Mouse (Mus musculus) spleen, adult 12 weeks (tissue): ENCODE data around the gene Mdm2.

Experiments used
- DNase-seq: peaks from one replicate; pipeline ENCODE4 v3.0.0; 2022; ENCODE audit warnings: low spot score

Gene Mdm2

DNA sequence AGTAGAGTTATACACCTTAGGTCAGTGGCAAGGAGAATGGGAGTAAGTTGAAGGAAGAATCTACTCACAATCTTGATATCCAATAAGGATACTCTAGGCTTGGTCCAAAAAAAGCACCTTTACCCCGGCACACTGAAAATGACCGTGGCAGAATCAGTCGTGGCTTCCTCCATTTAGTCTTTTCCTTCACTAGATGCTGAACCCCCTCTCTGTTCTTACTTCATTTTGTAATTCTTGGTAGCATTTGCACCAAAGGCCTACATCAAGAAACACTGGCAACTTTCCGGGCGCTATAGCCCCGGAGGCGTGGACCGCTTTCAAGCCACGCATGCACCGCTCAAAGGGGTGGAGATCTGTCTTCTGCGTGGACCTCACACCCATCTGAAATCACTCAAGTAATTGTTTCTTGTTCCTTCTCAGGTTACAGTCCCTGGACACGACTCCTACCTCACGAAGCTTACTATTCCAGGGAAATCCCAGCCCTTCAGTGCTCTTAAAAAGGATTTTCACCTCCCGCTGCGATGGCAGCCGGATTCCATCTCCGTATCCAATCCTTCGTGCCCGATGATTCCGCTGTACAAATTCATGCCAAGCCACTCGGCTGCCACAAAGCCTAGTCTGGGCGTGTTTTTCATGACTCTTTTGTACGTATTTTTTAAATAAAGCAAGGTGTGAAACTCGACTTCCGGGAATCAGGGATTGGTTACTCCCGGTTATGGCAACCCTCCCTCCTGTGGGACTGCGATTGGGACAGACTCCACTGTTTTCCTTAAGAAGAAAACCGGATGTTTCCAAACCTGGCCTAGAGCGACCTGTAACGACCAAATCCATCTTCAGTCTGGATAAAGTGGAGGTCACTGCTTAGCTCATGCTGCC is 27.5 kb downstream of the Mdm2 start:
- DNase-seq = no peak

DNA sequence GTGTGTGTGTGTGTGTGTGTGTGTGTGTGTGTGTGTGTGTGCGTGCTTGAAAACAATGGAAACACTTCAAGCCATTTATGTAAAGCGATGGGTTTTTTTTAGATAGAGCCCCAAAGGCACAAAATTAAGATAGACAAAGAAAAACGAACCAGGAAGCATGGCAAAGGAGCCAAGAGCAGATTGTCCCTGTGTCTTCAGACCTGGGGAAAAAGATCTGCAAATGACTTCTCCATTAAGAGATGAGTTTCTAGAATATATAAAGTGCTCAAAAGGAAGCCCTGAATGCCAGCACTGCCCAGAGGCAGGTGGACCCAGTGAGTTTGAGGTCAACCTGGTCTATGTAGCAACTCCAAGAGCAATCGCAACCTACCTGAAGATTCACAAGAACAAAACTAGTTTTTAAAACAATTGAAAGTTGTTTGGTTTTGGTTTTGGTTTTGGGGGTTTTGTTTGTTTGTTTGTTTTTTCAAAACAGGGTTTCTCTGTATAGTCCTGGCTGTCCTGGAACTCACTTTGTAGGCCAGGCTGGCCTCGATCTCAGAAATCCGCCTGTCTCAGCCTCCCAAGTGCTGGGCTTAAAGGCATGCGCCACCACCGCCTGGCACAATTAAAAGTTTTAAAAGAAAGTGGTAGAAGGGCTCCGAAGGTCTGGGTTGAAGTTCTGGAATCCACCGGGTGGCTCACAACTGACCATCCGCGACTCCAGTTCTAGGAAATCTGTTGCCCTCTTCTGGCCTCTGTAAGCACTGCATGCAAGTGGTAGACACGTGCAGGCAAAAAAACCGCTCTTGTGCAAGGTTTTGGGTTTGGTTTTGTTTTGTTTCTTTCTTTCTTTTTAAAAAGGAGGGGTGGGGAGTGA is 28.3 kb downstream of the Mdm2 start:
- no peak for DNase-seq

DNA sequence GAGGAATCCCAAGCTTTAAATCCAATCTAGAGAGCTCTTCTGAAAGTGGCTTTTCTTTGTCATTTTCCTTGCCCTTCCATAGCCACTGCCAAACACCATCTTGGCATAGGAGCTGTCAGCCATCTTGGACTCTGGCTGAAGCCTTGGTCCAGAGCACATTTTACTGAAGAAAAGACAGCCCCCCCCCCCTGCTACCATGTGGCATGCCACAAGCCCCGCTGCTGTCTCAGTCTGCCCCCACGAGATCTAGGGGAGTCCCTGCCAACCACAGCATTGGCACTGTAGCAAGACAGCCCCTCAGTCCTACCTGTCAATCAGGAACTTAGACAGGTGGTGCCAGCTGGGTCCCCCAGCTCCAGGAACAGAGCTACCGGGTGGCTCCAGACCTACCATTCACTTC is 29.0 kb downstream of the Mdm2 start:
- DNase-seq = no peak

DNA sequence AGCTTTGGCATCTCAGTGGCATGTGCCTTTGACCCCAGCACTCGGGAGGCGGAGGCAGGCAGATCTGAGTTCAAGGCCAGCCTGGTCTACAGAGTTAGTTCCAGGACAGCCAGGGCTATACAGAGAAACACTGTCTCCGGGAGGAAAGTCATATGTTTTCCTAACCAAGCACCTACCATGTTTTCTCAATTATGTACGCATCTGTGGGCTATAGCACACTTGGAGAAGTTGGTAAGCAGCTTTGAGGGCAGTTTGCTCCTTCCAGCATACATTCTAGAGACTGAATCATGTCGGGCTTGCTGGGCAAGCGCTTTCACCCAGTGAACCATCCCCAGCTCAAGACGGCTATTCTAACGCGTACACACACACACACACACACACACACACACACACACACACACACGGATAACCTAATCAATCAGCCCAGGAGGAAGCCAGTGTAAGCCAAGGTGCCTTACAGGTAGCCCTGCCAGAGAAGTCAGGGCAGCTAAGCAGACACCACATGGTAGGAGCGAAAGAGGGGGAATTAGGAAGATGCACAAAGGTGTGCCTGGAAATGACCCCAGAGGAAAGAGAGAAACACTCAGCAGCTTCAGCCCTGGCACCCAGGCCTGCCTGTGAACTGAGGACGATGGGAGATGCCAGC is 29.6 kb downstream of the Mdm2 start:
- DNase-seq = no peak

DNA sequence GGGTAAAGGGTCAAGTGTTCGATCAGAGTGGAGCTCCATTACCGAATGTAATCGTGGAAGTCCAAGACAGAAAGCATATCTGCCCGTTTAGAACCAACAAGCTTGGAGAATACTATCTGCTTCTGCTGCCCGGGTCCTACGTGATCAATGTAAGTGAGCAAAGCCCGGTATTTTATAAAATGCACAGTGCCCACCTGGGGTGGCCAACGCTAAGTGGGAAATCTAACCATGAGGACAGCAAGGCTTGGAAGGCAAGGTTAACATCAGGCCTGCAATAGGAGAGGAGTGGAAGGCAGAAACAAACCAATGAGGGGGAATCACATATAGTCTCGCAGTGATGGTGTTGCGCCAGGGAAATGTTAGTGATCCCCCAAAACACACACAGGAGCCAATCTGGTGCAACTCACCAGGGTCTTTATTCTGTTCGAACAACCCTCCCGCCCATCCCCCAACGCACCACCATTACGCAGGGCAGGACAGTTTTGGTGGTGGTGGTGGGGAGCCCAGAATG is 30.5 kb downstream of the Mdm2 start:
- no peak for DNase-seq

DNA sequence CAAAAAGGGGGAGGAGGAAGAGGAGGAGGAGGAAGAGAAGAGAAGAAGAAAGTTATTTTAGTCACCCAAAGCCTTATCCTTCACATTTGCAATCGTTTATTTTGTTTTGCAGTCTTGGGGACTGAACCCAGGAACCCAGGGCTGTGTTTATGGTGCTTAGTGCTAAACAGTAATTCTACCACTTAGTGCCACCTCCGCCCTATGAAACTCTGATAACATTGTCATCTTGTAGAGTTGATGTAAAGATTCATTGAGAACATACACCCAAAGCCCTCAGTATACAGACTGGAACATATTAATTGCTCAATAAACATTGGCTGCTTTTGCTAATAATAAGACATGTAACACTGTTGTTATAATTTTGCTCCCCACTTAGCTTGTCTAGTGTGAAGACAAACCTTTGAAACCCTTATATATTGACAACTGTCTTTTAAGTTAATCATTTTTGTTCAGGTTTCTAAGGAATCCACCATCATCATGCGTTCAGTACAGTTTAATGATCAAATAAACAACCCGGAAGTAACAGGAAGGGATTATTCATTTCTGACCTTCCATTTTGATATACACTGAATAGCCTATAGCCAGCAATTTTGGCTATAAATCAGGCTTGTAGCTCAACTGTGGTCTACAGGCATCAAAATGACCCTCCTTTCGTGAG is 31.4 kb downstream of the Mdm2 start:
- no peak for DNase-seq

DNA sequence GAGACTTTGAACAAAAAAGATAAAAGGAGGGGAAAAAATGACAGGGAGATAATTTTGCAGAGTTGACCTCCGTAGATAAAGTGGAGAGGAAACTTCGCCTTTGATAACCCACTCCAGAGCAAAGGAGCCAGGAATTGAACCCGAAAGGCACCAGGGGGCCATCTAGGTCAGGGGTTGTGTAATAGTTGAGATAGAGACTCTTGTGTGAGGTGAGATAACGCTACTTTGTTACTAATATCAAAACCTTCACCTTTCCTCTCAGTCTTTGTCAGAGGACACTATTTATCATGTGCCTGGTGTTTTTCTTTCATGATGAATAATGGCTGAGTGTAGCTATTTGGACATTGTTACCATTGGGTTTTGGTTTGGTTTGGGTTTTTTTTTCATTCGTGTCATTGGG is 32.2 kb downstream of the Mdm2 start:
- no peak for DNase-seq

DNA sequence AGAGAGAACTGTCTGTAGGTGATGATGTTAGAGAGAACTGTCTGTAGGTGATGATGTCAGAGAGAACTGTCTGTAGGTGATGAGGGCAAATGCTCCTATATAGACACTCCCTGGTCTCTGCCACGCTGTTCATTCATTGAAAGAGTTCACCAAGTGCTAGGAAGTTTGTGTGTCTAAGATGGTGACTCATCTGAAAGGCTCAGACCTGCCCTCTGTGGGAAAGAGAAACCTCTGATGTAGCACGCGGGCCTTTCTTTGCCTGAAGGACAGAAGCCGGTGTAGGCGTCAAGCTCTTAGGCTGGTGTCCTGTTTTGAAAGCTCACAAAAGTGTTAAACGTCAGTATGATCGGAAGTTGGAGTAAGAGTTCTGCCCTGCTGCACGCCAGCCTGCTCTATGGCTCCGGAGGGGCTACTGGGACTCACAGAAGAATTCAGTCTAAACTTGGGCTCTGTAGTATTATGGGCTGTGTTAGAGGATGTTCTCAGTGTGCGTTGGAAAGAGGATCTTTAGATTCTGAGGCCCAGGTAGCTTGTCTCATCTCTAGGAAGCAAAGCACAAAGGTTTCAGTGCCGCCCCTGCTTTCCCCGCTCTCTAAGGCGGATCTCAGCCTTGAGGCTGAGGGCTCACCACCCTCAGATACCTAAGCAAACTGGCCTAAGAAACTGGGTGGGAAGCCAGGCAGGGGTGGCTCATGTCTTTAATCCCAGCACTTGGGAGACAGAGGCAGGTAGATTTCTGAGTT is 32.9 kb downstream of the Mdm2 start:
- no peak for DNase-seq

DNA sequence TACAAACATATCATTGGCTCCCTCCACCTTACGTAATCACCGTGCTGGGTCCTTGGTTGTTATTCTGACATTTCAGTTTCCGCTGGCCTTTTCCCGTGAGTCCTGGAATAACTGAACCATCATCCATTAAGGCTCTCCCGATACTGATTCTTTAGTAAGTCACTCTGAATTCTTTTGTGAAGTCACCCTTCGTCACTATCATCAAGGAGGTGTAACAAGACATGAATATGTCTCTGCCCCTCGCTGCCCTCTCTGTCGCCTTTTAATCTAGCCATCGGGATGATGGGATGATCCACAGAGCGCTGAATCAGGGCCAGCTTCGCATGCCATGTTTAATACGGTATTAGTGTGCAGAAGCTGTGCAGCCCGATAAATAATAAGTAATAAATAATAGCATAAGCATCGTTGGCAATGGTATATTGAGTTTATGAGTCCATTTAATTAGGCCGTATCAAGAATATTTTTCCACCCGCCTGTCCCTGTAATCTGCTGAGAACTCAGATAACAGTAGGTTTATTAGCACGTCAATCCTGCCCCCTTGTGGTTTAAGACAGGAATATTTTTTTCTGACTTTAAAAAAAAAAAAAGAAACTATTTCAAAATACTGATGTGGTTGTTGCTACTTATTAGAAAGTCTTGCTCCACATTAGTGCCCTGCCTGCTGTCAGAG is 33.8 kb downstream of the Mdm2 start:
- no peak for DNase-seq

DNA sequence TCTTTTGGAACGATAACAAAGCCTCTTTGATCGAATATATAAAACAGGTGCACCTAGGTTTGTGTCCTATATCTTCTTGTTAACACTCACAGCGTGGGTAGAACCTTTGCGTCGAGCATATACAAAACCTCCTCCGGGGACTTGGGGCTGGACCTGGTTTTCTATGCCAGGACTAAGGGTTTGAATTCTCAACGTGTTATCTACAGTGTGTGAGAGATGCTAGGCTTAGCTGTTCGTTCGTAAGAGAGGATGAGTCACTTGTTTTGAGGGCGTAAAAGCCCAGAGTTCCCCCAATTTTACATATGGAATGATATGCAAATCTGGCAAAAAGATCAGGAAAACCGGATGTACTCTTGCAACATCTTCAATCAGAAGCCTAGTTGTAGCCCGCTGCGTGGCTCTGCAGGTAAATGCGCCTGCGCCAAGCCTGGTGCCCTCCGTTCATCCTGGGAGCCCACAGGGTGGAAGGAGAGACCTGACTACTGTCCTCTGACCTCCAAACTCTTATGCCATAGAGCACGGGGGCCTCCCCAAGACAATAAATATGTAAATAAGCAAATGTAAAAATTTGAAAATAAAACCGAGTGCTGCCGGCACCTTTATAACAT is 34.4 kb downstream of the Mdm2 start:
- DNase-seq = no peak

DNA sequence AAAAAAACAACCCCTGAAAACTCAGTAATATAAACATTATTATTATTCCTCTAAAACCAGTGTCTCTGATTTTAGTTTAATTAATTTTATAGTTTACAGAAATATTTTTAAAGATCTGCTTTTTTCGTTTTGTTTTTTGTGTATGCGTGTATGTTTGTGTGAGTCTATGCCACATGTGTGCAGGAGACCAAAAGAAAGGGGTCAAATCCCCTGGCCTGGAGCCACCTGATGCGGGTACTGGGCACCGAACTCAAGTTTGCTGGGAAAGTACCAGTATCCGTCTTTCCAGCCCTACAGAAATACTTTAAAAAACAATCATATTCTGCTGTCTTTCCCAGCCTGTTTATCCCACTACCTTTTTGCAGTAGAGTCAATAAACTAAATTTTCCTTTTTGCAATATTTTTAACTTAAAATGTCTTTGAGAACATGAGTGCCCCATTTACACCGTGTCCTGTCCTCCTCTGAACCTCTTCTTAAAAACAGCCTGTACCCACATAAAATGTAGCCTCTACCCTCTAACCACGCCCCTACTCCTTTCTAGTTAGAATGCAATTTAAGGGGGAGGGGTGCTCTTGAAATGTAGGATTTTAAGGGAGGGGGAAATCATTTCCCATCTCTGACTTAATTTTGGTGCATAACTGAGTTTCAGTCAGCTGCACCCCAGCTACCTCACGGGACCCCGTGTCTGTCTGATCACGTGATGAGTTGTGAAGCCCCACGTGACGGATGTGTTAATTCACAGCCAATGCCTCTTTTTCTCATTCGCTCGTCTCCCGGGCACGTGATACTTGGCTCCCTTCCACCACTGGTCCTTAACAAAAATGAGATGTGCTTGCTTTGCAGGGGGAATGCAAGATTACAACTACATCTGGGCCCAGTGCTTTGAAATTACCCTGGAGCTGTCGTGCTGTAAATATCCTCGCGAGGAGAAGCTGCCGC is 35.2 kb downstream of the Mdm2 start:
- peak; percentile 26 for DNase-seq

DNA sequence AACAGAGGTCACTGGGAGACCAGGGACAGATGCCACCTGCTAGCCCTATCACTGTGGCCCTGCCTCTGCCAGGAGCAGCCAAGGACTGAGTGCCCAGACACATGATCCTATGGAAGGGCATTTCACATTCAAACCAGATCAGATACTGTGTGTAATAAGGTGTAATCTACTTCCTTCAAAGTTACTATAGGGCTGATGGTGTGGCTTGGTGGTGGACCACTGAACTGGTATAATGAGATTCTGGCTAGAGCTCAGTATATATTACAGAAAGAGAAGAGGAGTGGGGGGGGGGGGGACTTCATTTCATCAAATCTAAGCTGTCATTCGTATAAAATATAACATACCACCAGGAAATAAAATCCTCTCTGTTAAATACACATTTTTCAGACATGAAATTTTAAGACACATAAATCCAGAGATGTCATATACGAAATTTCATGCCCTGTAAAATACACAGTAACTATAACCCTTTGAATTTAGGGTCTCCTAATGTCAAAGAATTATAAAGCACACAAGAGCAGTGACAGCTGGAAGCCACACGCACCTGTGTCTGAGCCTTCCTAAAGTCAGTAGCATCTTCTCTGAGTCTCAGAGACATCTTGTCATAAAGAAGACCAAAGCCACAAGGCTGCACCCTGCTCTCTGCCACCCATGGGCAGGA is 36.1 kb downstream of the Mdm2 start:
- DNase-seq = no peak

DNA sequence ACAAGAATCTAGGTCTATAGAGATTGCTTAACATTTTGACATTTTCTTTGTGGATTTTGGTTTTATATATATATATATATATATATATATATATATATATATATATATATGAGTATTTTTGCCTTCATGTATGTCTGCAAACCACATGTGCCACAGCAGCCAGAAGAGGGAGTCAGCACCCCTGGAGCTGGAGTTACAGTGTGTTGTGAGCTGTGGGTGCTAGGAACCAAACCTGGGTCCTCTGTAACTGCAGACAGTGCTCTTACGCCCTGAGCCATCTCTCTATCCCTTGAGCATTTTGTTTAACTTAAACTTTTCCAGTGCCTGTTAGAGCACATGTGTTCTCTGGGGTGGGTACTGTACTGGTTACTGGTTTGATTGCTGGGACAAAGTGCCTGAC is 36.6 kb downstream of the Mdm2 start:
- no peak for DNase-seq

DNA sequence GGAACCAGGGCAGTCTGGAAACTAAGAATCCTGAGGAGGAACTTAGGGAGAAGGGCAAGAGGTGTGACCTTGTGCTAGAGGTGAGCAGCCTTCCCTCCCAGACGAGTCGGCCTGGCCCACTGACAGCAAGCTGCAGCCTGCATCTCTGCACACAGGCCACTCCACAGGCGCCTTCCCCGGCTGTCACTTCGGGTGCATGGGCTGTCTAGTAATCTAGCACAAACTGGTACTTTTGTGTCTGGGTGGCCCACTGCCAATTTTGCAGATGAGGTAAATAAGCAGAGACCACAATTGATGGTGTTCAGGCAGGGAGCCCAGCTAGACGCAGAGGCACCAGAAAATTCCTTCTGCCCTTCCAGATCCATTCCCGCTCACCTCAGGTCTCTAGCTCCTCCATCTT is 37.9 kb downstream of the Mdm2 start:
- DNase-seq = no peak

DNA sequence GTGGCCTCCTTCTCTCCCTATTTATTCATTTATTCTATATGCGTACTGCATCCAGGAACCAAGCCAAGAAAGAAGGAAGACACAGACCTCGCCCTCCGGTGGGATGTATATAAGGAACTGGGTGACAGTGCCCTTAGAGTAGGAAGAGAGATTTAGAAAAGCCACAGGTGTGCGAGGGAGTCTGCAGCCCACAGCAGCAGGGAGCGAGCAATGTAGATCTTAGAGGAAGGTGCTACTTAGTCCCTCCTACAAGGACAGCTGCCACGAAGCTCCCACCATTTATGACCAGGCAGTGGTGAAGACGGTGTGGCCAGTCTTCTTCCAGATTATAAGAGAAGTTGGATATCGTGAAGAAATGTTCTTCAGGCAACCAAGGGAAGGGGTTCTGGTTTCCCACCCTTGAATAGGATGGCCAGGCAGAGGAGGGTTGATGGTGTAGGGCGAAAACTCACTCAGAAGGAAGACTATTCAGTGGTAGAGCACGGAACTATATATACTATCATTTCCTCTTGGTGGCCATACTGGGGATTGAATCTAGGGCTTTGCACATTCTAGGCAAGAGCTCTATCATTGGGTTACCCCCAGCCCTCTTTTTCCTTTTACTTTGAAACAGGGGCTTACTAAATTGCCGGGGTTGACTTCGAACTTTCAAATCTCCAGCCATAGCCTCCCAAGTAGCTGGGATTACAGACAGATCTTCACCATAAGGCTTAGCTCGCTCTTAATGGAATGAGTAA is 38.5 kb downstream of the Mdm2 start:
- no peak for DNase-seq

DNA sequence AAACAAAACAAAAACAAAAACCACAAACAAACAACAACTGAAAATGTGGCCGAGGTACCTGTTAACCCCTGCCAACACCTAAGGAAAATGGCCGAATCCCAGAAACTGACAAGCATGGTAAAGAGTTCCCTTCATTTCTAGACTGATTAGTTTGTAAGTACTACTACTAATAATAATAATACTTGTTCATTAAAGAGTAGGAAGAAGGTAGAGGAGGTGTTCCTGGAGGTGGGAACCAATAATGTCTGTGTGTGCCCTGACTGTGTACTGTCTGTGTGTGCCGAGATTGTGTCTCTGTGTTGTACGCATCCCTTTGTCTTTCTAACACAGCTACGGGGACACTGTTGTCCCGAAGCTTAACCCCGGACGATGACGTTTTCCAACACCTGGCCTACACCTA is 39.3 kb downstream of the Mdm2 start:
- DNase-seq = no peak

DNA sequence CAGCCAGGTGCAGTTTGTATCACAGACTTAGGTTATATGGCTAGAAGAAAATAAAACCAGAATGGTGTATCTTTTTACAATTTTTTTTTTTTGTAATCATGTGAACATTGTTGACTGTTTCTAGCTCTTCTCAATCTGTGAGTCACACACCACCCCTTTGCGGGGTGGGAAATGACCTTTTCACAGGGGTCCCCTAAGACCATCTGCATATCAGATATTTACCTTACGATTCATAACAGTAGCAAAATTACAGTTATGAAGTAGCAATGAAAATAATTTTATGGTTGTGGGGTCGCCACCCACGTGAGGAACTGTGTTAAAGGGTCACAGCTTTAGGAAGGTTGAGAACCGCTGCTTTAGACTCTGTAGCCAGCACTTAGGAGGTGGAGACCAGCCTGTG is 39.8 kb downstream of the Mdm2 start:
- no peak for DNase-seq

DNA sequence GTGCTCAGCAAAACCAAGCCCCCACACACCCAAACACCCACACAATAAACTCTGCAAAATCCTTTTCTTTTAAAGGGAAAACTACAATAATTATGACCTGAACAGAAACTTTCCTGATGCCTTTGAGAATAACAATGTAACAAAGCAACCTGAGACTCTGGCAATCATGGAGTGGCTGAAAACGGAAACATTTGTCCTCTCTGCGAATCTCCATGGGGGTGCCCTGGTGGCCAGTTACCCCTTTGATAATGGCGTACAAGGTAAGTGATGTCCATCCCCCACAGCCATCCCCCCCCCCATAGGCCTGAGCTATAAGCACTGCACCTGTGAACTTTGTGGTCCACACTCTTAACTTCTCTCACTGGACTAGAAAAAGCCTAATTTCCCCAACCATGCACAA is 40.5 kb downstream of the Mdm2 start:
- no peak for DNase-seq
